Mouse (Mus musculus) liver, adult 2 months (tissue): Measurements from ENCODE around the gene Itih4. TPM values are rescaled to one million over a fixed set of nuclear protein-coding genes. Genes with fewer than 3 reads are reported as not detected.

Source experiments
- DNase-seq: peaks from one replicate; pipeline ENCODE4 v3.0.0-alpha.2; 2011; ENCODE audit warnings: low read depth, low spot score; ENCODE audit errors: extremely low read depth
- H3K27ac ChIP-seq: fragments of 200-500 bp; replicated peaks from 2 replicates; pipeline ENCODE4 v1.5.1; 2012; ENCODE audit warnings: low read depth, mild to moderate bottlenecking, control low read depth, inconsistent platforms, low read length; ENCODE audit not compliant: insufficient read depth
- H3K27me3 ChIP-seq: fragments of 200-500 bp; 2 replicates; pipeline ENCODE4 v1.6.1; 2012; ENCODE audit warnings: mild to moderate bottlenecking, moderate library complexity, low read length, inconsistent platforms; ENCODE audit not compliant: control insufficient read depth, insufficient read depth
- H3K36me3 ChIP-seq: fragments of 200-500 bp; 2 replicates; pipeline ENCODE4 v1.6.1; 2012; ENCODE audit warnings: low read length, inconsistent platforms; ENCODE audit not compliant: control insufficient read depth, insufficient read depth
- H3K4me1 ChIP-seq: fragments of 200-500 bp; 2 replicates; pipeline ENCODE4 v1.6.1; 2011; ENCODE audit warnings: low read length; ENCODE audit not compliant: control insufficient read depth, insufficient read depth
- H3K4me3 ChIP-seq: fragments of 200-500 bp; 2 replicates; pipeline ENCODE4 v1.5.1; 2011; ENCODE audit warnings: low read depth, mild to moderate bottlenecking, control low read depth, low read length, moderate library complexity; ENCODE audit not compliant: insufficient read depth
- H3K79me2 ChIP-seq: fragments of 200-500 bp; 2 replicates; pipeline ENCODE4 v1.6.1; 2012; ENCODE audit warnings: inconsistent platforms, mild to moderate bottlenecking, low read length, moderate library complexity; ENCODE audit not compliant: control insufficient read depth, insufficient read depth
- H3K9ac ChIP-seq: fragments of 200-500 bp; 2 replicates; pipeline ENCODE4 v1.6.1; 2012; ENCODE audit warnings: low read depth, mild to moderate bottlenecking, control low read depth, inconsistent platforms, low read length
- CTCF ChIP-seq: fragments of 200-500 bp; IDR thresholded peaks from 2 replicates; pipeline ENCODE4 v1.5.1; 2011; ENCODE audit warnings: low read depth, low read length, control low read depth
- POLR2A ChIP-seq: fragments of 200-500 bp; IDR thresholded peaks from 2 replicates; pipeline ENCODE4 v1.6.1; 2011; ENCODE audit warnings: low read length, control low read depth; ENCODE audit not compliant: insufficient read depth; ENCODE audit errors: extremely low read depth
- WGBS: fragments of 180-500 bp; shearing (Covaris S2); methylation state at CpG from one replicate; pipeline ENCODE4 v1.1.7; 2018; 5-methylcytosine and 5-hydroxymethylcytosine counted together
- polyA plus RNA-seq: library from polyadenylated mRNA; depleted of rRNA; stranded (reverse); fragments of >200 nt; gene quantifications from 2 replicates; pipeline ENCODE4 v1.2.3, GENCODE M21; 2012; rRNA removed
- total RNA-seq: library from RNA; depleted of rRNA; stranded (reverse); fragments of >200 nt; gene quantifications from 2 replicates; pipeline ENCODE4 v1.2.3, GENCODE M21; 2014; rRNA removed

Itih4 gene
- total RNA-seq (1,004 and 1,280 TPM in 2 replicates), polyA plus RNA-seq (1,016 and 1,052 TPM in 2 replicates)

DNA sequence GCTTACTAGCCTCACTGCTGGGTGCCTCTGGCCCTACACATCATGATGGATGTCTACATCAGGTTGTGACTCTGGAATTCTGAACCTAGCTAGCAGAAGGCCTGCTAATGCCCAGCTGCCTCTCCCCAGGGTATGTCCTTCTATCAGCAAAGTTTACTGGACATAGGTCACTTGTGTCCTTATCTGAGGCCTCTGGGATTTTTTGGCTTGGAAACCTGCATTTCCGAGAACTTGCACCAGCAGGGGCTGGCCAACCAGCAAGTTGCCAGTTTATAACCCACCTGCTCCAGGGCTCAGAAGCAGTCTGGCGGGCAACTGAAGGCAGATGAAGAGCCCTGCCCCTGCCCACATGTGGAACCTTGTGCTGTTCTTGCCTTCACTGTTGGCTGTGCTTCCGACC, at the start of gene Itih4:
Gene Itih4, plus strand, starts transcription at position 273 of the 400 bp plus-strand sequence.
- peak; percentile 85 for TF ChIP-seq POLR2A
- TF ChIP-seq CTCF, result no peak
- Histone ChIP-seq H3K27ac (peak within 1 kb of the TSS; percentile 99), H3K79me2 (peaks cover 6% of the 10 kb centered on the region; the same call in 1 of the 2 replicates), H3K36me3 (peaks cover 22% of the 10 kb centered on the region), H3K4me1 (peaks cover 18% of the 10 kb centered on the region), H3K9ac (peak within 1 kb of the TSS; percentile 93), H3K4me3 (peak within 1 kb of the TSS; percentile 77), H3K27me3 (no peaks in the 10 kb centered on the region)
- 32% methylated on average over 3 of the region's 3 CpGs for WGBS
- peak; percentile 97 for DNase-seq

DNA sequence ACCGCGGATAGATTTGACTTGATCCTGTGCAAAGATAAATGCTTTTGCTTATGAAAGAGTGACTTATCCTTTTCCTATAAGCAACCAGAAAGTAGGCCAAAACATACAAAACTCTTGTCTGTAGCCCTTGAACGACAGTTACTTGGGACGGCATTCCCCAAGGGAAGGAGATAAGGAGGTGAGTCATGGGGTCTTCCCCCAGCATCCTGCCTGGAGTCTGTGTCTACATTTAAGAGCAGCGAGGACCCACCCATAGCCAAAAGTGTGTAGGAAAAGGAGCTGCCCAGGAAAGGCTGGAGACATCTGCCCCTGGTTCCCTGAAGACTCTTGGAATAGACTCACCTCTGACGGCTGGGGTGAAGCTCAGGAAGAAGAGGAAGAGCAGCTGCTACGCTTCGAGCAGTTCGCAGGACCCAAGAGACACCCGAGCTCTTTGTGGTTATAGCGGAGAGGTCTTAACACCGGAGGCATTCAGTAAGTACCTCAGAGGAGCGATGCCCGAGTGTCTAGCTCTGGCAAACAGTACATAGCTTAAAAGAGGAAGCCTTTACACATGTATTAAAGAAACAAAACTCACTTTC, 48.8 kb upstream of the Itih4 start:
- 84% methylated on average over 14 of the region's 14 CpGs for WGBS
- H3K27me3 ChIP-seq, result no peaks in the 10 kb centered on the region
- no peak for DNase-seq
- H3K4me1 ChIP-seq, result no peaks in the 10 kb centered on the region
- peaks cover 22% of the 10 kb centered on the region for H3K79me2 ChIP-seq
- TF ChIP-seq CTCF (no peak), POLR2A (no peak)
- H3K9ac ChIP-seq, result no peak overlapping the region
- H3K27ac ChIP-seq, result no peak overlapping the region
- peaks cover 2% of the 10 kb centered on the region; the same call in 1 of the 2 replicates for H3K36me3 ChIP-seq
- H3K4me3 ChIP-seq, result no peak overlapping the region

DNA sequence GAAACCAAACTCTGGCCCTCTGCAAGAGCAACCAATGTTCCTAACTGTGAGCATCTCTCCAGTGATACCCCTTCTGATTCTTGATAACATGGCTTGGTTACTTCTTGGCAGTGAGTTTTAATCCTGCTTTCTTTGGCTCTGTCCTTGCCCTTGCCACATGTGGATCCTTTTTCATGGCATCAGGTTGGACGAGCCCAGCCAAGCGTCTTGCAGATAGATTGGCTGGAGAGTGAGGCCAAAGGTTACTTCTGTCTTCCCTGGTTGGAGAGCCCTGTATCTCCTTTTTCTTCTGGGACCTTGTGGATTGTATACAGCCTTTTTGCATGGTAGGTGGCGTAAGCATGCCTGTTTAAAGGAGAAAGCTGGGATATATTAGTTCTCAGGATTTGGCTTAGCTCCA, 42.6 kb upstream of the Itih4 start:
- Histone ChIP-seq H3K4me1 (no peaks in the 10 kb centered on the region), H3K27ac (no peak overlapping the region), H3K36me3 (peaks cover 1% of the 10 kb centered on the region; the same call in 1 of the 2 replicates), H3K9ac (no peak overlapping the region), H3K4me3 (no peak overlapping the region), H3K79me2 (no peaks in the 10 kb centered on the region), H3K27me3 (no peaks in the 10 kb centered on the region)
- 75% methylated on average over 3 of the region's 3 CpGs for WGBS
- DNase-seq, result no peak
- TF ChIP-seq CTCF (no peak), POLR2A (no peak)

DNA sequence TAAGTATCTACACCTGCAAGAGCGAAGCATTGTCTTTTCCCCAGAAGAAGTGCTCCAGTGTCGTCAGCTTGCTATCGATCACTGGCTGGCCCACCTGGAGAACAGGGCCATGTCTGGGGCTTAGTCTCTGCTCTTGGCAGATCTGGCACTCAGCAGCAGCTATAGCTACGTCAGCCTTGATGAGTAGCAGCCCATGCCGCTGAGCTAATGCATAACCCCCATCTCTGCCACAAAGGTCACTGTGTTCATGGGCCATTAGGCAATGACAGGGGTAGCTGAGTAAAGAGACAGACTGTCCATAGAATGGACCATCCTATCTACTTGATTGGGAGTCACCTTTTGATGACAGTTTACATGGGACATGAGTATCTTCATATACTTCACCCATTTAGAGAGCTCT, 35.8 kb upstream of the Itih4 start:
- 0 out of 2 replicates have a peak, but pooled peaks cover 1% of the 10 kb centered on the region for H3K4me1 ChIP-seq
- H3K36me3 ChIP-seq, result no peaks in the 10 kb centered on the region
- H3K9ac ChIP-seq, result no peak overlapping the region
- no peaks in the 10 kb centered on the region for H3K27me3 ChIP-seq
- peaks cover 5% of the 10 kb centered on the region for H3K79me2 ChIP-seq
- no peak overlapping the region for H3K27ac ChIP-seq
- no peak for DNase-seq
- 74% methylated on average over 5 of the region's 5 CpGs for WGBS
- TF ChIP-seq CTCF, result no peak
- TF ChIP-seq POLR2A, result no peak
- no peak overlapping the region for H3K4me3 ChIP-seq

DNA sequence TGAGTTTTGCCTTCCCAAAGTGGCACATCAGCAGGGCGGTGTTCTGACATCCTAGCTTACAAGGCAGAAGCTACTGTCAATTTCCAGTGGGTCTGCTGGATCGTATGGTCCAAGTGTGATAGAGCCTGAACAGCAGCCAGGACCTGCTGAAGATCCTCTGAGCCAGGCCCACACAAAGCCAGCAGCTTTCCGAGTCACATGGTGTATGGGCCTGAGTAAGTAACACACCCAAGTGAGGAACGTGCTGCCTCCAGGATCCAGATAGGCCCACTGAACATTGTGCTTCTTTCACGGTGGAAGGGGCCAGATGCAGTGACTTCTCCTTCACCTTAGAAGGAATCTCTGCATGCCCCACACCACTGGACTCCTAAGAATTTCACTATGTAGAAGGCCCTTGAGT, 34.0 kb upstream of the Itih4 start:
- 88% methylated on average over 5 of the region's 5 CpGs for WGBS

DNA sequence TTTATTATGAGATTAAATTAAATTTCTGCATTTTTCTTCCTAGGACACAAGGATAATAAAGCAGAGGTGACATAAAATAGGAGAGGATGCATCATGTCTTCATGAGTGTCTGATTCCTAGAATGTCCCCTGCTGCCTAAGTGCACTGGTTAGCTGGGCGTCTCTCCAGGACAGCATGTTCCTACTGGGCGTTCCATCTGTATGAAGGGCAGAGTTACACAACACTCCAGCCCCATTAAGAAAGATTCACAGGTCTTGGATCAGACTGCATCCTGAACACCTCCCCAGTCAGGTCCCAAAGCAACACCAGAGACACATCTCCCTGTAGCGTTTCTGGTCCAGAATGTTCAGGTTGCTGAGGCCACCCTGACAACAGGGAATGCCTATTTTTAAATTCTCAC, 31.0 kb upstream of the Itih4 start:
- Histone ChIP-seq H3K27ac (no peak overlapping the region), H3K4me3 (no peak overlapping the region), H3K36me3 (no peaks in the 10 kb centered on the region), H3K79me2 (peaks cover 5% of the 10 kb centered on the region), H3K4me1 (no peaks in the 10 kb centered on the region; the same call in 1 of the 2 replicates), H3K9ac (no peak overlapping the region), H3K27me3 (no peaks in the 10 kb centered on the region)
- peak; percentile 67 for DNase-seq
- 40% methylated on average over 3 of the region's 3 CpGs for WGBS
- TF ChIP-seq CTCF, result no peak
- no peak for TF ChIP-seq POLR2A

More for the DNA sequence above, 34.0 kb upstream of the Itih4 start:
- H3K27ac ChIP-seq, result no peak overlapping the region
- no peak for DNase-seq
- H3K79me2 ChIP-seq, result peaks cover 5% of the 10 kb centered on the region
- H3K9ac ChIP-seq, result no peak overlapping the region
- no peak overlapping the region for H3K4me3 ChIP-seq
- TF ChIP-seq CTCF (no peak), POLR2A (no peak)
- no peaks in the 10 kb centered on the region for H3K27me3 ChIP-seq
- no peaks in the 10 kb centered on the region for H3K36me3 ChIP-seq
- H3K4me1 ChIP-seq, result 0 out of 2 replicates have a peak, but pooled peaks cover 1% of the 10 kb centered on the region
